Mouse (Mus musculus): ENCODE data around the gene Usp25.

Gene Usp25

DNA sequence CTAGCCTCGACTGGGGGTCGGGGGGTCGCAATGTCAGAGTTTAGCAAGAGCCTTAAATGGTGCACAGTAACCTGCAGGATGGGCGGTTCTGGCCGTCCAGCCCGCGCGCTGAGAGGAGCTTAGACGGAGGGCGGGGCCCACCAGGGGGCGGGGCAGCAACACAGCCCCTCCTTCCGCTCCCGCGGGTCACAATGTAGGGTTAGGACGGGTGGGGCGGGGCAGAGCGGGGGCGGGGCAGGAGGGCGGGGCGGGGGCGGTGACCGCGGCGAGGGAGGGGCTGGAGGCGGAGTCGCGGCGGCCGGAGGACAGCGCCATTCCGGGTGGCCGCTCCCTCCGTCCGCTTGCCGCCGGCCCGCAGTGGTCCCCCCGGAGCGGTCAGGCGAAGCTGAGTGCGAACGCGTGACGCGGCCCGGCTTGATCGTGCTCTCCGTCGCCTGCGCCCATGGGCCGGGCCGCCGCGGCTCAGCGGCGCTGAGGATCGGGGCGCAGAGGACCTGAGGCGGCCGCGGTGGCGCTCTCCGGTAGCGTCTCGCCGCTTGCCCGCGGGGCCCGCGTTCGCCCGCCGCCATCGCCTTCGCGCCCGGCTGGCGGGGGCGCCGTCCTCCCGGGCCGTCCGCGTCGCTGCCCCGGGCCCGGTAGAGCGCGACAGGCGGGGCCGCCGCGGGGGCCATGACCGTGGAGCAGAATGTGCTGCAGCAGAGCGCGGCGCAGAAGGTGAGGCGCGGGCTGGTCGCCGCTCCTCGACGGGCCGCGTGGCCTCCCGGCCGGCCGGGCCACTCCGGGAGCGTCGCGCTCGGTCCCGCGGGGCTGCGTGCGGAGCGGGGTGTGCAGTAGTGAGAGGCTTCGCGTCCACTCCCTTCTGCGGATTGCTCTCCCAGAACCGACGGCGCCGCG lies at the start of gene Usp25:
Usp25 (plus strand) TSS at position 280 of the 894 bp plus-strand sequence.
- peak; percentile 54 for DNase-seq (ENCODE audit: low read depth, low spot score)

DNA sequence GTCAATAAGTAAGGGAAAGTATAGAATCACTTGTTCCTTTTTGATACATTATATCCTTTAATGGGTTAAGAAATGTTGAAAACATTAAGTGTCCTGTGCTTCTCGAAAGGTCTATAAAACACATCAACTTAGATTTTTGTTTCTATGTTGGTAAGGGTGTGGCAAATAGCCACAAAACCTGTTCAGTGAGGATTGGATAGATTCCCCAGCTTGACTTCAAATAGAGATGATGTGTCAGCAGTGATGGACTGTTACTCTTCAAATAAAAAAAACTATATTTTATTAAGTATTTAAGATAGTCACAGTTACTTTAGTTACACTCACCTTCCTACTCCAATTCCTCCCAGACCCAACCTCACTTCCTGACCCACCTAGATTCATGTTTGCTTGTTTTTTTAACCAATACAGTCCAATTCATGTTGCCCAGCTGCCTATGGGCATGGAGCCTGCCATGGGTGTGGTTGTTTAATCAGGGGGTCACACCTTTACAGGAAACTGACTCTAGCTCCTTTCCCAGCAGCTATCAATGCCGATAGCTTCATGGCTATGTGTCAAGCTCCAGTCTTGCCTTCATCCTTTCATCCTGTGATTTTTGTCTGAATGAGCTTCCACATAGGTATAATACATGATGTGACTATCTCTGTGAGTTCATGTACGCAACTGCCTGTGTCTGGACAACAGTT lies 45.8 kb upstream of the Usp25 start:
- no peak for DNase-seq (ENCODE audit: low read depth, low spot score)

DNA sequence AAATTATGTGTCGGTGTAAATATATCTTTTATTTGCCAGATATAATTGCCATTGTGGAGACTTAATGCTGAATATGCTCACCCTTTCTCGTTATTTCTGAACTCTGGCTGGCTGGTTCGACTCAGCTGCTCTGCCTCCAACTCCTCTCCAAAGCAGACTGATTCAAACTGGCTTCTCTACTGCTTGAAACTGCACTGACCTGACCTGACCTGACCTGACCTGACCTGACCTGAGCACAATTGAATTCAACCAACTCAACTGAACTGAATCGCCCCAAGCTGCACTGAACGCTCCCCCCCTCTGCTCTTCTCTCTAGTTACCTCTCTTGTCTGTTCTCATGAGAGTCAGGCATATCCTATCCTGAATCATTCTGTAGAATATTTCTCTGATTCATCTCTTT lies 42.3 kb upstream of the Usp25 start:
- no peak for DNase-seq (ENCODE audit: low read depth, low spot score)

DNA sequence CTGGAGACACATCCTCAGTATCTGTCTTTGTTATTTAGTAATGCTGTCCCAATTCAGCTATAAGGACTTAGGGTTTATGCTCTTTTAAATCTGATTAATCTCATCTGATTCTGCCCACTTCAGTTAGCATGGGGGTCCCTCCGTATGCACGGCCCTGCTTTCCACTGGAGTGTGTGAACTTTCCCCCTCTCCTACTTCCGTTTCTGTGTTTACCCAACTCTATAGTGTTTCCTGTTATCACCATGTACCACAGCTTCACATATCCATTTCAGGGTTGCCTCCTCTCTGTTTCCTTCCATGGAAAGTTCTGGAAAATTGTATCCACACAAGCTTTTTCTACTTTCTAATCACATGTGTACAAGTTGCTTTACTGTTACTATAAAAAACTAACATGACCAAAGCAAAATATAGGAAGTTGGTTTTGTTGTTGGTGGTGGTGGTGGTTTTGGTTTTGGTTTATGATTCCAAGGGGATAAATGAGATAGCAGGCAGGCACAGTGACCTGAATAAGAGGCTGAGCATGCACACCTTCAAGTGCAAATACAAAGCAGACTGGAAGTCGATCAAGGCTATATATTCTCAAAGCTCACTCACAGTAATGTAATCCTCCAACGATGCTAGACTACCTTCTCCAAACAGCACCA lies 36.6 kb upstream of the Usp25 start:
- no peak for DNase-seq (ENCODE audit: low read depth, low spot score)

DNA sequence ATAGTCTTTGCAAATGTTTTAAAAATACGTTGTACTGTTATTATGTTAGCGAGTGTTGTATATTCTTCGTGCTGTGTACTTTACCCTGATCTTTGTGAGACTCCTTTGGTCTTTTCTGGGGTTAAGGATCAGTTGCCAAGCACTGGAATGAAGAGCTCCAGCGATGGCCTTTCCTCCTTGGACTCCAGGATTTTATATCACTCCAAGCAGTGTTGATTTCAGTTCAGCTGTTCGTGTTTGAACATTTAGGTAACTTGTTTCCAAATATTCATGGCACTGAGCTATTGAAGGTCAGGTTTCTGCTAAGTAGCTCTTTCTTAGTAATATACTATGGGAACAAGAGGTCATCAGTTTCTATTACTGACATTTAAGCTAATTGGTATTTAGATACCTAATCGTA lies 29.8 kb upstream of the Usp25 start:
- no peak for DNase-seq (ENCODE audit: low read depth, low spot score)

DNA sequence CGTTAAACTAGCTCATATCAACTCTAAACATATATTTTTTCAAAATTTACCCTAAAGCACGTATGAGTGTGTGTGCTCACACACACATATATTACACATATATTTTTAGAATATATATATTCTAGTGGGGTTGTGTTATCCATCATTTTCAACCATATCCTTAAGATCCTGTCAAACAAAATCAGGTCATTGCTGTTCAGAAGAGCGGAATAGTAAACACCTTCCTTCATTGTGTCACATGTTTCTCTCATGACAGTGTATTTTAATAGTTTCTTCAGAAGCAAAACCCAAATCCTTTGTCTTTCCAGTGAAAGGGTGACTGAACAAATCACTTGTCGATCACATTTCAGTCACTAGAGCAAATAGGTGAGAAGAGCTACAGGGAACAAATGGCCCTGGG lies 25.8 kb upstream of the Usp25 start:
- DNase-seq (ENCODE audit: low read depth, low spot score), result no peak

DNA sequence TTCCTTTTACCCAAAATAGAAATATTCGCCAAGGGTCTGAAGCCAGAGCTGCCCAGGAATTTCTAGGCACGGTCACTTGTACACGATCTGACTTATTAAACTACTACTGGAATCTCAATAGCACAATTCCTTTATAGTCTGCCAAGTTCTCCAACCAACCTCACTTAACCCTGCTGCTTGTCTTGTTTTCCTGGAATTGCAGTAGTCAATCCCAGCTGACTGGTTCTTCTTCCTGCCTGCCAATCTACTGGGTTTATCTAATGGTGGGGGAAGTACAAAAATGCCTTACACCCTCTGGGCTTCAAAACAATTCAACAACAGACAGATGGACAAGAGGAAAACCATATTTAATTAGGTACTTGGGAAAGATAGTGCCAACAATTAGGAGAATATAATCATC lies 9.6 kb upstream of the Usp25 start:
- no peak for DNase-seq (ENCODE audit: low read depth, low spot score)

DNA sequence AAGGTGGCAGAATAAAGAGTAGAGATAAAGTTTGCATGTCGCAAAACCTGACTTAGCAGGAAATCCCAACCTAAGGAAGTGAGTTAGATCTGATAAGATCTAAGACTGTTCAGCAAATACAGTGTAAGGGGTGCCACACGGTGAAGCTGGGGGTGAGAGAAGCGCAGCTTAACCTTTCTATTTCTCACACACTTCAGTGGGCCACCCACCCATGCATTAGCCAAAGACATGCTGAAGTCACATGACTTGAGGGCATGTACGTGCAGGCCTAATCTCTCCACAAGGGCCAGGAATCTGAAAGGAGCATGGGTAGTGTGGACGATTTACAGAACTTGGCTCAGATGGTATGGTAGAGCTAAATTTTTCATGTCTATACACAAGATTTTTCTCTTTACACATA lies 4.3 kb upstream of the Usp25 start:
- DNase-seq (ENCODE audit: low read depth, low spot score), result no peak

DNA sequence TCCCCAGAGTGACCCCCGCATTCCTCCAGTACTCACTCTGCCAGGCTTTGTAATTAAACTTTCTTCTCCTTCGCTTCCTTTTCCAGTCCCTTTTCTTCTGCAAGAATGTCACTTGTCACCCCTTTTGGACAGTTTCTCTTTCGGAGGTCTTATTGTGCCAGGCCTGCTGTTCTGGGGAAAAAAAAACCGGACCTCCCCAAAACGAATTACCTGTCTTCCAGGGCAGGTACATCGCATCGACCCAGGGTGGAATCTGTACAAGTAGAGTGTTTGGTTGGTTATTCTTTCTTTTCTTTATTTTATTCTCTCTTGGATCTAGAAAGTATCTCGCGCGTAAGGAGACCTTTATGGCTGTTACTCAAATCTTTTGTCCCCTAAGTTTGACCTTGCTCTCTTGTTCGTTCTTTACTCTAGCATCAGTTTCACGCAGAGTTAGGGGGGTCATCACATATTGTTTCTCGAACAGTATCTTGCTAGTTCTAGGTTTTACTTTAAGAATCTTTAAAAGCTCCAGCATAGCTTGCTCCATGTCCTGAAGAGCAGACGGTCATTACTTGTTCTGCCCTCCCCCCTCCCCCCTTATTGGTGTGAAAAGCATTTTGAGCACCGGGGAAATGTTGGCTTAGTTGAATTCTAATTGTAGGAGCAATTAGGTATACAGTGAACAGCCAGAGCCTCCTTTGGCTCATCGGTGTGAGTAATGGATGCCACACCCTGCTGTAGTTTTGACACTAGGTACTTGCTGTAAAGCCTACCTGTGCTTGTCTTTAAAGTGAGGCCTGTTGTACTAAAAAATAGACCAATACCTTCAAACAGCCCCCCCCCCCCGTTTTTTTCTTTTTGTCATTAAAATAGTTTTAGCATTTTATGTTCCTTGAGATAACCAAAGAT lies 1.1 kb downstream of the Usp25 start:
- no peak for DNase-seq (ENCODE audit: low read depth, low spot score)

DNA sequence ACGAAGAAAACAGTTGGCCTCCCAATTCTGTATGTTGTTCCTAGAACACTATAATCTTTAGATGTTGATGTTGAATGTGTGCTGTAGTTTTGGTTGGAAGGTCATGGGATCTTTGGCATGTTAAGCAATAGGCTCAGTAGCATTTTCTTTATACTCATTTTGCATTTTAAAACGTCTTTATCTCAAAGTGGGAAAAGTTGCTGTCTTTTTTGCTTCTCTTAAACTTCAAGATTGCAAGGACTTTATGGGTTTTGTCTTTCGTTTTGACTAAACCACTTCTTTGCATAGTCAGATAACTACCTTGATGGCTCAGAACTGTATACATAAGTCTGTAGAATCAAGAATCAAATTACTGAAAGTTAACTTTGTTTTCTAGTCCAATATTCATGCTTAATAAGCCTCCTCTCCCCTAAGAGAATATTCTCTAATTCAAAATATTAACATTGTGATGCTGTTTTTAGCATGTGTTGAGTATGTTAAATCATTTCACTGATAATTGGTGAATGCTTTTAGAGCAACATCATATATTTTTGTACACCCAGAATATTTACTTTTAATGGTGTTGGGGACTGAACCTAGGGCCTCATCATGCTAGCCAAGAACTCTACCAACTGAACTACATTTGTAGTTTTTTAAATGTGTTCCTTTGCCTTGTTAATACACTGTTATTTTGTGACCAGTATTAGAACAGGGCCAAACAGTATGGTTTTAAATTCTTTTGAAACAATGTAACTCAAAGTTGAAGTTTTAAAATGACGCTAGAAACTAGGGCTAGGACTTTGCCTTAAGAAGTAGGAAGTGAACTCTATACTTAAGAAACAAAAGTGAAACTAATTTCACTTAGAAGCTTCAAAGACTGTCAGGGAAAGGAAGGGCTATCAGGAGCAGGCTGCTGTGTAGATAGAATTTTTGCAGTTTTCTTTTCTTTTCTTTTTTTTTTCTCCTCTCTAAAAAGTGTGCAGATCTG lies 2.2 kb downstream of the Usp25 start:
- DNase-seq (ENCODE audit: low read depth, low spot score), result no peak

DNA sequence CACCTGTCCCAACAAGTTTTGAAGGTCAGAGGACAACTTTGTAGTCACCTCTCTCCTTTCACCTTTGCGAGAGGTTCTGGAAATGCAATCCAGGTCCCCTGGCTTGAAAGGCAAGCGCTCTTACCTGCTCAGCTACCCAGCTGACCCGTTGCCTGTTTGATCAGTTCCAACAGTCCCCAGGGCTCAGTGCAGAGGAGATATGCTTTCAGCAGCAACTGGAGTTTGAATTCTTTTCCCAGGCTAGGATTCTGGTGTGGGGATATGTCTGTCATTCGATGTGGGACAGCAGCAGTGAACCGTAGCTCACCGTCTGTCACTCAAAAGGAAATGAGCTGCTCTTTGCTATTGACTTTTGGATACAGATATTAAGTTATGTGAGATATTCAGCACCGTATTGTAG lies 4.4 kb downstream of the Usp25 start:
- DNase-seq (ENCODE audit: low read depth, low spot score), result no peak

DNA sequence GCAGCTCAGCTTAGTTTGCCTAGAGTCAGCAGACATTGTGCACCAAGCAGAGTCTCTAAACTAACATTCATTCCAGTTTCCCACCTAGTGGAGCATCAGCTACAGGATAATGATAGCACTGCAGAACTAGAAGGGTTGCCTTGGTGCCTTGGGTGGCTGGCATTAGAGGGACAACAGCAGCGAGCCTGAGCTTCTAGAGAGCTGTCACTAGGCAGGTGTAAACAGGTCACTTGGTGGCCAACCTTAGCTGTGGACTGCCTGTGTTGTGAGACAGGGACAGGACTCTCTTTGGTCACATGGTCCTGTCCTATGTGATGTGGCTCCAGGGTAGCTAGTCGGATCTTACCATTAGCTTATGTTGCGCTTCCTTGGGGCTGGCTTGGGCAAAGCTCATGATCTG lies 6.7 kb downstream of the Usp25 start:
- DNase-seq (ENCODE audit: low read depth, low spot score), result no peak

DNA sequence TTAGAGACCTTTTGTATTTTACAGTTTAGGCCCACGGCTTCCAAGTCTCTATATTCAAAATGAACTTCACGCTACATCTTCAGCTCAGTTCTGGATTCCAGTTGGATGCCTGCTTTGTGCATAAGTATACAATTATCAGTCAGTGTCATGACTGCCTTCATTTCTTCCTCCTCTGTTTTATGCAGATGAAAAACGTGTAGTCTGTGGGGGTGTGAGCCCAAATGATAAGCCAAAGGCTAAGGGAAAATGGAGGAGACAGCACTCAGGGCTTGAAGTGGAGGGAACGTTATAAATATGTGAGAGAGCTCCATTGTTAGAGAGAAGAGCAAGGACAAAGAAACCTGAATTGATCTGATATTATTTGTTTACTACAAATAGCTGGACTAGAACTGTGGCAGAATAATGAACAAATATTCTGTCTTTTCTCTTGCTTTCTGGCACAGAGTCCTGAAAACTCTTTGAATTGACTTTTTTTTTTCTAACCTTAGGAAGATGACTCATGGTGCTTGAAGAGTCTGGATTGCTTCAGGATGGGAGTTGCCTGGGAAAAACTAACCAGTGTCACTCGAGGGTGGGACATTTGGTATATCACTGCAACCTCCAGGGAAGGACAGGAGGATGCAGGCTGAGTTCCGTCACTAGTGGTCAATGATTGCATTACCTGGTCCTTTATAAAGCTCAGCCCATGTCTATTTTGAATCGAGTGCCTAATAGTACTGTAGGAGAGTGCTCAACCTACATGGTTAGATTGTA lies 10.3 kb downstream of the Usp25 start:
- no peak for DNase-seq (ENCODE audit: low read depth, low spot score)

DNA sequence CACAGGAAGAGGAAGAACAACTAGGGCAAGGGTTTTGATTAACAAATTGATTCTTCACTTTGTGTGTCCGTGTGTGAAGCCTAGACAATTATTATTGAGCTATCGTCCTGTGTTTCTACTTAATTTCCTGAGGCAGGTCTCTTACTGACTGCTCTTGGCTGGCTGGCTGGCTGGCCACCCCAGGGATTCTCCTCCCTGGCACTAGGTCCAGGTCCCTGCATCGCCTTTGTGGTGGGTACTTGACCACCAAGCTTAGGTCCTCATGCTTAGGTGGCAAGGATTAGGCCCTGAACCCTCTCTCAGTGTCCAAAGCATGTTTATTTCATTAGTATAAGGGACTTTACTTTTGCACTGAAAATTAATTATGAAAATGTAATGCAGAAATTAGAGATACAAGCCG lies 12.6 kb downstream of the Usp25 start:
- no peak for DNase-seq (ENCODE audit: low read depth, low spot score)

DNA sequence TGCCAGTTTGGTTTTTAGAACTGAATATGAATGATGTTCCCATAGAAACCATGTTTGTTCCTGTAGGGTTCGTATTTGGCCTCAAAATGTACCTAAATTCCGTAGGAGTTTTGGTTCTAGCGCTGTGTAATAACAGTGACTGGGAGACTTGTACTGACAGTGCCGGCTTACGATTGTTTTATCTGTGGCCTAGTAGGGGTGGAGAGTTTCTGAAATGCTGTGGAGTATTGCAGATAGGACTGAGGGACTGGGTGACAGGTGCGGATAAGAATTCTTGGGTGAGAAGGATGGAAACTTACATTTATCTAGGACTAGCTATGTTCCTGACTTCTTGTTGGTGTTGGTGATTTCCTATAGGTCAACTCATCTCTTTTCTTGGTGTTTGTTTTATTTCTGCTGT lies 13.4 kb downstream of the Usp25 start:
- no peak for DNase-seq (ENCODE audit: low read depth, low spot score)

DNA sequence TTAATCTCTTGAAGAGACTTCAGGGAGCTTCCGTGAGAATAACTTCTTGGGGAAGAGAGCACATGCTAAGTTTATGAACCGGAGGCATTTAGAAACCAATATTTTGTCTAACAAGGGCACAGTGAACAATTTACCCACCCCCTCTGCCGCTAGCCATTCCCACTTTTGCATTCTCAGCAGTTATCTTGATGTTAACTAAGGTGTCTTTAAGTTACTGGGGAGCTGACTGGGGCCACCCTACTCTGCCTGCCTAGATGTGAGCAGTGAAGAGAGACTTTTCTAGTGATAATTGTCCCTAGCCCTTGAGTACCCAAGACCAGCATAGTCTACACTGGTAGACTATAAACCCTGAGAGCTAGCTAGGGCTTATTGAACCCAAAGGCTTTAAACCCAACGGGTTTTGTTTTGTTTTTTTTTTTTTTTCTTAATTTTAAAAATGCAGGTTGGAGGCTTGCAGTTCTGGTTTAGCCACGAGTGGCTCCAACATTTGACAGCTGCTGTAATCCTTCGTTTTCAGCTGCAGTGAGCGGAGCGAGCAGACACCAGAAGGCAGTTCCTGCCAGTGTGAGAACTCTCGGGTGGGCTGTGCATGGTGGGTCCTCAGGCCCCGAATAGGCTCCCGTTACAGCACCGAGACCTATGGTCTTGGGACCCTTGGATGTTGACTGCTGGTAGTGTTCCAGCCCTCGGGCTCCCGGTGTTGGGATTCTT lies 14.6 kb downstream of the Usp25 start:
- DNase-seq (ENCODE audit: low read depth, low spot score), result no peak

DNA sequence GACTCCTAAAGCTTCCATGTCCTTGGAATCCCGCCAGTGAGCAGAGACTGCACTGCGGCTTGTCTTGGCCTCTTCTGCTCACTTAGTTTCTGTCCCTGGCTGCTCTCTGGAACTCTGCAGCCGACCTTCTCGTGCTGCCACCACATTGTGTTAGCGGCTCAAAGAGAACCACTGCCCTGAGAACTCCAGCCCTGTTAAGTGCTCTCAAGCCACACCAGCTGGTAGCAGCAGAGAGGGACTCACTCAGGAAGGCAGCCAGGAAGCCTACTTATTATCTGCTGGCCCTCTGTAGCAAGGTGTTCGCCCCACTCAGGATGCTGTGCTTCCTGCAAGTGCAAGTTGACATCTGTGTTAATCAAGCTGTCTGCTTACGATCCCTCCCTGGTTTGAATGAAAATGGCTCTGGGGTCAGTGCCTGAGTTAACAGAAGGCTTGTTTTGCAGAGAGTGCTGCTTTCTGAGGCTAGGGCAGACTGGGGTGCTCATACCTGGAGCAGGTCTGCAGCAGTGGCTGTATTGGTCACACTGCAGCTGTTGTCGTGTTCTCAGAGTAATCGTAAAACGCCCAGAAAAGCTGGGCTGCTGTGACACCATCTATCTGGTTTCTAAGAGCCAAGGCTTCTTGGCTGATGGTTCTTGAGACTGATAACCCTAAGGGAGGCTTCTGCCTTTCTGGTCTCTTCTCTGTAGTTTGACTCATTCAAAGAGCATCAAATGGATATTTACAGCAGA lies 15.3 kb downstream of the Usp25 start:
- no peak for DNase-seq (ENCODE audit: low read depth, low spot score)

DNA sequence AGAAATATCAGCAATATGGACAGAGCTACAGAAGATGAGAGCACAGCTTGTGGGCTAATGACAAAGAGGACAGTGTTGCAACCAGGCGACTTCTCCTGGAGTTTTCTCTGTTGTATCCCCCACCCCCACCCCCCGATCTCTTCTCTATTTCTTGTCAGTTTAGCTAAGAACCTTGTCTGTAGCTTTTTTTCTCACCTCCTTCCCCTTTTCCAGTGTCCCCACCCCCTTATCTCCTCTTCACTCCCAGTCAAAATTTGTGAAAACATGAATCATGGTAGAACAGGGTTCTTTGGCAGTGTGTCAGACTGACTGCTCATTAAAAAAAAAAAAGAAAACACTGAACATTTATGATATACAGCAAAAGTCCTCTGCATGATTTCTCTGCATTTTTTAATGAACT lies 16.9 kb downstream of the Usp25 start:
- DNase-seq (ENCODE audit: low read depth, low spot score), result no peak

Data from WW6 (cell line).